Mouse (Mus musculus): ENCODE results near the gene Izumo4. TPM values are rescaled to one million over a fixed set of nuclear protein-coding genes. Genes with fewer than 3 reads are reported as not detected.

The Izumo4 gene
- polyA plus RNA-seq, 1 experiment from 2014 or later: 4.8 TPM

GRCm38 (mm10) chr10:80665459-80665858, 36.5 kb upstream of the Izumo4 start:
- ATAC-seq (replicated peaks; ENCODE audit: insufficient number of reproducible peaks, low FRiP score, low TSS enrichment, low read depth) (no peak), DNase-seq (ENCODE audit: low spot score) (no peak)
- H3K4me1 ChIP-seq (ENCODE audit: control insufficient read depth, insufficient read depth, low read length): peaks cover 2% of the 10 kb centered on the region; the same call in 1 of the 2 replicates
- 65% methylated on average over 4 of the region's 4 CpGs for WGBS
- no peaks in the 10 kb centered on the region for H3K27me3 ChIP-seq (ENCODE audit: control insufficient read depth, insufficient read depth, low read length)
- no peak overlapping the region for H3K9ac ChIP-seq (replicated peaks; ENCODE audit: low read length)
- no peak overlapping the region for H3K27ac ChIP-seq (replicated peaks; ENCODE audit: low read depth, low read length)
- H3K4me2 ChIP-seq (ENCODE audit: low read depth, low read length): no peak overlapping the region
- H3K36me3 ChIP-seq (replicated peaks; ENCODE audit: control insufficient read depth, insufficient read depth, low read depth, low read length): peaks cover 28% of the 10 kb centered on the region
- no peak overlapping the region for H3K4me3 ChIP-seq (ENCODE audit: low read depth, low read length)
- no peaks in the 10 kb centered on the region for H3K9me3 ChIP-seq (replicated peaks; ENCODE audit: control insufficient read depth, low read length)

GRCm38 (mm10) chr10:80665981-80666733, 35.8 kb upstream of the Izumo4 start:
- 0 out of 2 replicates have a peak overlapping the region, but pooled peaks have one; percentile 8 for H3K27ac ChIP-seq (replicated peaks; ENCODE audit: low read depth, low read length)
- H3K4me3 ChIP-seq (ENCODE audit: low read depth, low read length): no peak overlapping the region
- 71% methylated on average over 10 of the region's 10 CpGs for WGBS
- H3K9me3 ChIP-seq (replicated peaks; ENCODE audit: control insufficient read depth, low read length): no peaks in the 10 kb centered on the region
- H3K4me2 ChIP-seq (ENCODE audit: low read depth, low read length): no peak overlapping the region
- peaks cover 32% of the 10 kb centered on the region for H3K36me3 ChIP-seq (replicated peaks; ENCODE audit: control insufficient read depth, insufficient read depth, low read depth, low read length)
- ATAC-seq (replicated peaks; ENCODE audit: insufficient number of reproducible peaks, low FRiP score, low TSS enrichment, low read depth) (no peak), DNase-seq (ENCODE audit: low spot score) (no peak)
- no peaks in the 10 kb centered on the region for H3K27me3 ChIP-seq (ENCODE audit: control insufficient read depth, insufficient read depth, low read length)
- H3K9ac ChIP-seq (replicated peaks; ENCODE audit: low read length): no peak overlapping the region
- H3K4me1 ChIP-seq (ENCODE audit: control insufficient read depth, insufficient read depth, low read length): peaks cover 2% of the 10 kb centered on the region; the same call in 1 of the 2 replicates

GRCm38 (mm10) chr10:80666837-80667412, 35.1 kb upstream of the Izumo4 start:
- Histone ChIP-seq H3K27ac (replicated peaks; ENCODE audit: low read depth, low read length) (no peak overlapping the region), H3K4me3 (ENCODE audit: low read depth, low read length) (no peak overlapping the region), H3K36me3 (replicated peaks; ENCODE audit: control insufficient read depth, insufficient read depth, low read depth, low read length) (peaks cover 34% of the 10 kb centered on the region), H3K9ac (replicated peaks; ENCODE audit: low read length) (no peak overlapping the region), H3K4me1 (ENCODE audit: control insufficient read depth, insufficient read depth, low read length) (peaks cover 2% of the 10 kb centered on the region; the same call in 1 of the 2 replicates), H3K27me3 (ENCODE audit: control insufficient read depth, insufficient read depth, low read length) (no peaks in the 10 kb centered on the region), H3K9me3 (replicated peaks; ENCODE audit: control insufficient read depth, low read length) (no peaks in the 10 kb centered on the region), H3K4me2 (ENCODE audit: low read depth, low read length) (no peak overlapping the region)
- ATAC-seq (replicated peaks; ENCODE audit: insufficient number of reproducible peaks, low FRiP score, low TSS enrichment, low read depth) (no peak), DNase-seq (ENCODE audit: low spot score) (no peak)
- 81% methylated on average over 16 of the region's 19 CpGs for WGBS

- H3K27me3 ChIP-seq (ENCODE audit: control insufficient read depth, insufficient read depth, low read length): no peaks in the 10 kb centered on the region
- H3K4me1 ChIP-seq (ENCODE audit: control insufficient read depth, insufficient read depth, low read length): peaks cover 3% of the 10 kb centered on the region
- no peak for DNase-seq (ENCODE audit: low spot score)
- H3K9me3 ChIP-seq (replicated peaks; ENCODE audit: control insufficient read depth, low read length): no peaks in the 10 kb centered on the region
- H3K36me3 ChIP-seq (replicated peaks; ENCODE audit: control insufficient read depth, insufficient read depth, low read depth, low read length): peaks cover 34% of the 10 kb centered on the region
- H3K27ac ChIP-seq (replicated peaks; ENCODE audit: low read depth, low read length): no peak overlapping the region
- 89% methylated on average over 11 of the region's 11 CpGs for WGBS
- H3K4me2 ChIP-seq (ENCODE audit: low read depth, low read length): no peak overlapping the region
- no peak for ATAC-seq (replicated peaks; ENCODE audit: insufficient number of reproducible peaks, low FRiP score, low TSS enrichment, low read depth)
- no peak overlapping the region for H3K9ac ChIP-seq (replicated peaks; ENCODE audit: low read length)
- H3K4me3 ChIP-seq (ENCODE audit: low read depth, low read length): no peak overlapping the region
These were observed 33.4 kb upstream of the Izumo4 start for GRCm38 (mm10) chr10:80668614-80669013.

GRCm38 (mm10) chr10:80669018-80669417, 33.0 kb upstream of the Izumo4 start:
- Histone ChIP-seq H3K9ac (replicated peaks; ENCODE audit: low read length) (no peak overlapping the region), H3K9me3 (replicated peaks; ENCODE audit: control insufficient read depth, low read length) (no peaks in the 10 kb centered on the region), H3K4me2 (ENCODE audit: low read depth, low read length) (no peak overlapping the region), H3K27me3 (ENCODE audit: control insufficient read depth, insufficient read depth, low read length) (no peaks in the 10 kb centered on the region), H3K4me1 (ENCODE audit: control insufficient read depth, insufficient read depth, low read length) (peaks cover 7% of the 10 kb centered on the region), H3K4me3 (ENCODE audit: low read depth, low read length) (no peak overlapping the region), H3K27ac (replicated peaks; ENCODE audit: low read depth, low read length) (no peak overlapping the region), H3K36me3 (replicated peaks; ENCODE audit: control insufficient read depth, insufficient read depth, low read depth, low read length) (peaks cover 34% of the 10 kb centered on the region)
- no peak for DNase-seq (ENCODE audit: low spot score)
- WGBS: 91% methylated on average over 12 of the region's 12 CpGs
- ATAC-seq (replicated peaks; ENCODE audit: insufficient number of reproducible peaks, low FRiP score, low TSS enrichment, low read depth): no peak

- 94% methylated on average over 7 of the region's 7 CpGs for WGBS
These were observed 32.1 kb upstream of the Izumo4 start for GRCm38 (mm10) chr10:80669737-80670485.

GRCm38 (mm10) chr10:80670531-80670930, 31.5 kb upstream of the Izumo4 start:
- H3K36me3 ChIP-seq (replicated peaks; ENCODE audit: control insufficient read depth, insufficient read depth, low read depth, low read length): peaks cover 34% of the 10 kb centered on the region
- WGBS: 92% methylated on average over 2 of the region's 2 CpGs
- no peak for ATAC-seq (replicated peaks; ENCODE audit: insufficient number of reproducible peaks, low FRiP score, low TSS enrichment, low read depth)

More at GRCm38 (mm10) chr10:80669737-80670485, 32.1 kb upstream of the Izumo4 start:
- DNase-seq (ENCODE audit: low spot score) (no peak), ATAC-seq (replicated peaks; ENCODE audit: insufficient number of reproducible peaks, low FRiP score, low TSS enrichment, low read depth) (no peak)
- Histone ChIP-seq H3K36me3 (replicated peaks; ENCODE audit: control insufficient read depth, insufficient read depth, low read depth, low read length) (peaks cover 34% of the 10 kb centered on the region), H3K4me2 (ENCODE audit: low read depth, low read length) (no peak overlapping the region), H3K4me1 (ENCODE audit: control insufficient read depth, insufficient read depth, low read length) (peaks cover 15% of the 10 kb centered on the region), H3K27ac (replicated peaks; ENCODE audit: low read depth, low read length) (no peak overlapping the region), H3K4me3 (ENCODE audit: low read depth, low read length) (no peak overlapping the region), H3K9me3 (replicated peaks; ENCODE audit: control insufficient read depth, low read length) (no peaks in the 10 kb centered on the region), H3K9ac (replicated peaks; ENCODE audit: low read length) (no peak overlapping the region), H3K27me3 (ENCODE audit: control insufficient read depth, insufficient read depth, low read length) (no peaks in the 10 kb centered on the region)

More at GRCm38 (mm10) chr10:80670531-80670930, 31.5 kb upstream of the Izumo4 start:
- H3K4me1 ChIP-seq (ENCODE audit: control insufficient read depth, insufficient read depth, low read length): peaks cover 13% of the 10 kb centered on the region
- no peak for DNase-seq (ENCODE audit: low spot score)
- no peaks in the 10 kb centered on the region for H3K27me3 ChIP-seq (ENCODE audit: control insufficient read depth, insufficient read depth, low read length)
- no peak overlapping the region for H3K4me3 ChIP-seq (ENCODE audit: low read depth, low read length)
- no peak overlapping the region for H3K9ac ChIP-seq (replicated peaks; ENCODE audit: low read length)
- no peaks in the 10 kb centered on the region for H3K9me3 ChIP-seq (replicated peaks; ENCODE audit: control insufficient read depth, low read length)
- H3K4me2 ChIP-seq (ENCODE audit: low read depth, low read length): no peak overlapping the region
- no peak overlapping the region for H3K27ac ChIP-seq (replicated peaks; ENCODE audit: low read depth, low read length)

Measured in embryonic facial prominence, embryonic 11.5 days (tissue).